Mouse (Mus musculus) heart, postnatal 0 days (tissue): ENCODE results near the gene Dnajc6. TPM values are rescaled to one million over a fixed set of nuclear protein-coding genes. Genes with fewer than 3 reads are reported as not detected.

ENCODE experiments used
- ATAC-seq: fragments of 200-750 bp; cut with Nextera tagmentation; 2 replicates; pipeline ENCODE4 v1.8.0; 2017; ENCODE audit warnings: low read depth, moderate number of reproducible peaks, moderate library complexity; ENCODE audit not compliant: insufficient read depth
- DNase-seq: peaks from one replicate; pipeline ENCODE4 v3.0.0-alpha.2; 2016; ENCODE audit warnings: low spot score
- H3K27ac ChIP-seq: fragments of 300-500 bp; sonication (generic); 2 replicates; pipeline ENCODE4 v1.5.1; 2014; ENCODE audit warnings: low read depth, mild to moderate bottlenecking
- H3K27me3 ChIP-seq: fragments of 300-500 bp; sonication (generic); 2 replicates; pipeline ENCODE4 v1.6.1; 2014; ENCODE audit warnings: low read length, mixed read lengths; ENCODE audit not compliant: control insufficient read depth, insufficient read depth
- H3K36me3 ChIP-seq: fragments of 300-500 bp; sonication (generic); replicated peaks from 2 replicates; pipeline ENCODE4 v1.6.1; 2014; ENCODE audit warnings: low read length, mixed read lengths; ENCODE audit not compliant: control insufficient read depth, insufficient read depth
- H3K4me1 ChIP-seq: fragments of 300-500 bp; sonication (generic); 2 replicates; pipeline ENCODE4 v1.6.1; 2014; ENCODE audit warnings: antibody characterized with exemption; ENCODE audit not compliant: control insufficient read depth, insufficient read depth
- H3K4me2 ChIP-seq: fragments of 300-500 bp; sonication (generic); 2 replicates; pipeline ENCODE4 v1.6.1; 2014; ENCODE audit warnings: low read depth, mild to moderate bottlenecking, low read length, moderate library complexity
- H3K4me3 ChIP-seq: fragments of 300-500 bp; sonication (generic); 2 replicates; pipeline ENCODE4 v1.5.1; 2014; ENCODE audit warnings: low read depth, low read length
- H3K9ac ChIP-seq: fragments of 300-500 bp; sonication (generic); replicated peaks from 2 replicates; pipeline ENCODE4 v1.6.1; 2014; ENCODE audit warnings: low read depth, low read length, mixed read lengths
- H3K9me3 ChIP-seq: fragments of 300-500 bp; sonication (generic); replicated peaks from 2 replicates; pipeline ENCODE4 v1.6.1; 2016; ENCODE audit warnings: low read length; ENCODE audit not compliant: control insufficient read depth
- CTCF ChIP-seq: IDR thresholded peaks from 2 replicates; pipeline ENCODE4 v1.5.1; 2016; ENCODE audit warnings: antibody characterized with exemption, control low read depth, low read depth
- EP300 ChIP-seq: IDR thresholded peaks from 2 replicates; pipeline ENCODE4 v1.6.1; 2016; ENCODE audit warnings: antibody characterized with exemption, low read depth
- WGBS: fragments of 180-500 bp; shearing (Covaris S2); extraction: QIAGEN DNeasy Blood & Tissue Kit; methylation state at CpG from one replicate; pipeline ENCODE4 v1.1.7; 2014; 5-methylcytosine and 5-hydroxymethylcytosine counted together
- polyA plus RNA-seq: library from polyadenylated mRNA; unstranded; fragments of >200 nt; fragmentation: Nextera tagmentation; extraction: Ambion mirVana; gene quantifications from 2 replicates; pipeline ENCODE4 v1.2.1, GENCODE M21; 2015
- total RNA-seq: library from RNA; depleted of rRNA; stranded (reverse); fragments of >200 nt; gene quantifications from 2 replicates; pipeline ENCODE4 v1.2.3, GENCODE M21; 2014; ENCODE audit warnings: low replicate concordance; rRNA removed

Gene Dnajc6
- total and polyA plus RNA-seq, 2 experiments from 2014 or later, result 0.08 to 1.2 TPM

DNA sequence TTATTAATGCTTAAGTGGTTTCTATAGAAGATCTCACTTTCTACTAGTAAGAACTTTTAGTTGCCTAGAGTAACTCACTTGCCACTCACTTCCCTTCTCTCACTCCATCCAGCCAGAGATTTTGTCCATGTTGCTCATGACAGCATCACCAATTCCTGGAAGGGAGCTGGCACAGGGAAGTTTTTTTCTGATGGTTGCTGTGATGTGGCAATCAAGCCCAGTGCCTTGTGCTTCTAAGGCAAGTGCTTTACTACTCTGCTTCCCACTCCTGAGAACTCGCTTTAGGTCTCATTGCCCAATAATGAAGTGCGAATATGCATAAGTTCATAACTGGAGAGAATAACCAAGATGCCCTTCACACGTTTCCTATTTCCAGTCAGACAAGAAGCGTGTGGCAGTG lies 186.2 kb downstream of the Dnajc6 start:
- Histone ChIP-seq H3K4me2 (no peak overlapping the region), H3K27me3 (no peaks in the 10 kb centered on the region), H3K9ac (no peak overlapping the region), H3K27ac (no peak overlapping the region), H3K36me3 (no peaks in the 10 kb centered on the region), H3K4me3 (no peak overlapping the region), H3K4me1 (no peaks in the 10 kb centered on the region), H3K9me3 (no peaks in the 10 kb centered on the region)
- DNase-seq (no peak), ATAC-seq (no peak)
- 79% methylated on average over 4 of the region's 4 CpGs for WGBS
- TF ChIP-seq EP300, result no peak
- no peak for TF ChIP-seq CTCF

DNA sequence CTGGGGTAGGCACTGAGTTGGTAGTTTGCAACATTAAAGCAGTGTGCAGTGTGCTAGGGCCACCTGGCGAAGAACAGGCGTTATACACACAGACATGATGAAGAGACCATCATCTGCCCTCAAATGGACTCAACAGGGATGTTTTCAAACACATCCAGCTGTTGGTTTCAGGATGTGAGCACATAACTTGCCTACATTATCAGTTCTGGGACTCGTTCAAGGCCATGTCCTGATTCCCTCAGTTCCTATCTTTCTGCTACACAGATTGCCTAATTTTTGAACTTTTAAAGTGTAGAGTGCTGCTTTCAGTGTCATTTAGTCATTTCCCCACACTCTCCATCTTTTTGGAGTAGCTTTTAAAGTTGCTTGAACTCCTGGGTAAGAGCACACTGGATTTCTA lies 186.6 kb downstream of the Dnajc6 start:
- TF ChIP-seq CTCF (no peak), EP300 (no peak)
- Histone ChIP-seq H3K4me3 (no peak overlapping the region), H3K27ac (no peak overlapping the region), H3K9me3 (no peaks in the 10 kb centered on the region), H3K27me3 (no peaks in the 10 kb centered on the region), H3K9ac (no peak overlapping the region), H3K4me1 (no peaks in the 10 kb centered on the region), H3K4me2 (no peak overlapping the region), H3K36me3 (no peaks in the 10 kb centered on the region)
- ATAC-seq, result no peak
- no peak for DNase-seq
- 57% methylated on average over 3 of the region's 3 CpGs for whole genome bisulfite sequencing

- Histone ChIP-seq H3K9me3 (no peaks in the 10 kb centered on the region), H3K4me3 (no peak overlapping the region), H3K4me1 (no peaks in the 10 kb centered on the region), H3K36me3 (no peaks in the 10 kb centered on the region), H3K4me2 (no peak overlapping the region), H3K27ac (no peak overlapping the region), H3K9ac (no peak overlapping the region), H3K27me3 (no peaks in the 10 kb centered on the region)
- TF ChIP-seq EP300, result no peak
- no peak for TF ChIP-seq CTCF
- WGBS, result 71% methylated on average over 3 of the region's 3 CpGs
- no peak for DNase-seq
- ATAC-seq, result no peak
Measured at GRCm38 (mm10) chr4:101684821-101685220, 188.4 kb downstream of the Dnajc6 start.

DNA sequence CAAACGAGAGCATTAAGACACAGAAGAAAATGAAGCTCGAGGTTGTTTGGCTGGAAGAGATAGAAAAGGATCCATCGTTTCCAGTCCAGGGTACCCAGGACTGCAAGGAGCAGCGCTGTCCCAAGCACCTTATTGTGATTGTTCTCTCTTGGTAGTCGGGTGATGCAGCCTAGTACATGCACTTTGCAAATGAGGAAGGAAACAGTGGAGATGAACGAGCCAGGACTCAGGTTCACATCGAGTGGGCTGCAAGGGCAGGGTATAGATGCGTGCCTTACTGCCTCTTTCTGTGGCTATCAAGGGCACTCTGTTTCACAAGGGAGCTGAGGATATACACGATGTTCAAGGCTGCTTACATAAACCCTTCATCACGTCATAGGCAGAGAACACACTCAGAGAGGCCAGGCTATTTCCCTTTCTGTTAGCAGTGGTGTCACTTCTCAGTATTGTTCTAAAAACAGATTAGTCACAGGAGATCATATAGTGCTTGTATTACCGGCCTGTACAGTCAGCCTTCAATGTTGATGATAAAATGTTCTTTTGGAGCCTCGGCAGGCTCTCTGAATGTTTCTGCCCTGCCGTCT lies 189.9 kb downstream of the Dnajc6 start:
- DNase-seq (no peak), ATAC-seq (no peak)
- Histone ChIP-seq H3K27me3 (no peaks in the 10 kb centered on the region), H3K4me2 (no peak overlapping the region), H3K4me3 (no peak overlapping the region), H3K27ac (no peak overlapping the region), H3K36me3 (no peaks in the 10 kb centered on the region), H3K9ac (no peak overlapping the region), H3K4me1 (no peaks in the 10 kb centered on the region), H3K9me3 (no peaks in the 10 kb centered on the region)
- TF ChIP-seq EP300, result no peak
- TF ChIP-seq CTCF, result no peak
- 61% methylated on average over 13 of the region's 13 CpGs for WGBS

- TF ChIP-seq EP300 (no peak), CTCF (no peak)
- DNase-seq, result no peak
- Histone ChIP-seq H3K9ac (no peak overlapping the region), H3K27ac (peak overlapping the region; percentile 25), H3K4me2 (no peak overlapping the region), H3K27me3 (no peaks in the 10 kb centered on the region), H3K9me3 (no peaks in the 10 kb centered on the region), H3K36me3 (no peaks in the 10 kb centered on the region), H3K4me1 (no peaks in the 10 kb centered on the region), H3K4me3 (no peak overlapping the region)
- 66% methylated on average over 4 of the region's 4 CpGs for WGBS
- ATAC-seq, result no peak
Measured at GRCm38 (mm10) chr4:101689241-101689640, 192.8 kb downstream of the Dnajc6 start.

DNA sequence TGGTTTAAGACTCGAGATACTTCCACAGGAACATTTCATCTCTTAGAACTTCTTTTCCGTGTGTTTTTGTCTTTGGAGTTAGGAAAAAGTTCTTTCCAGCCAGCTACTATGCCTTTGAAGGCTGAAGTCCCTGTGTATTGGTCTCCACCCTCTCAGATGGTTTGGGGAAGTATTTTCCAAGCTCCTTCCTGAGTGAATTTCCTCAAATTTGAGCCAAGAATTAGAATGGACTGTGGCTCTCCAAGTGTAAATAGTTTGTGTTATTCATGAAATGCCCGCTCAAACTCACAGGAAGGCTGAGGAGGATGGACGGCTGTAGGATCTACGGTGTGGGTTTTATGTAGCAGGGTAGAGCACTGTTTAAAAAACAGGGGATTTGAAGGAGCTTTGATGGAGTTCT lies 193.2 kb downstream of the Dnajc6 start:
- H3K9me3 ChIP-seq, result no peaks in the 10 kb centered on the region
- WGBS, result 64% methylated on average over 5 of the region's 5 CpGs
- no peak overlapping the region for H3K9ac ChIP-seq
- H3K4me1 ChIP-seq, result no peaks in the 10 kb centered on the region
- no peak for TF ChIP-seq CTCF
- no peak for TF ChIP-seq EP300
- H3K4me2 ChIP-seq, result no peak overlapping the region
- no peaks in the 10 kb centered on the region for H3K27me3 ChIP-seq
- no peaks in the 10 kb centered on the region for H3K36me3 ChIP-seq
- DNase-seq, result peak; percentile 14
- no peak overlapping the region for H3K4me3 ChIP-seq
- no peak for ATAC-seq
- peak overlapping the region; percentile 25 for H3K27ac ChIP-seq

Other genes starting within 250 kb of the Dnajc6 start
- gene Jak1, start 231.4 kb upstream of the Dnajc6 start, total RNA-seq, result 37.4 and 44.2 TPM in 2 replicates
- gene Jak1, start 231.4 kb upstream of the Dnajc6 start, polyA plus RNA-seq, result 55.1 and 63.4 TPM in 2 replicates
- 11.0 and 18.4 TPM in 2 replicates for gene Ak4, start 77.4 kb upstream of the Dnajc6 start, total RNA-seq
- gene Ak4, start 77.4 kb upstream of the Dnajc6 start, polyA plus RNA-seq, result 4.6 and 5.3 TPM in 2 replicates
- gene Leprot, start 151.1 kb downstream of the Dnajc6 start, total RNA-seq, result 68.0 and 69.6 TPM in 2 replicates
- gene Leprot, start 151.1 kb downstream of the Dnajc6 start, polyA plus RNA-seq, result 67.3 and 70.3 TPM in 2 replicates
- 2.9 and 4.5 TPM in 2 replicates for gene Lepr, start 220.8 kb downstream of the Dnajc6 start, total RNA-seq
- 3.5 and 3.9 TPM in 2 replicates for gene Lepr, start 220.8 kb downstream of the Dnajc6 start, polyA plus RNA-seq